Mouse (Mus musculus) CD8-positive naive resting alpha-beta T cell, adult 2 months (primary cell): ENCODE data around the gene Tbc1d14.
A peak's percentile ranks its signal among the peaks of the same experiment; 100 is the strongest.

Experiments
- DNase-seq, 2 experiments: peaks; one replicate each; pipeline ENCODE4 v3.0.0; 2022; ENCODE audit warnings: low read depth in 2 of 2, low spot score in 2 of 2

The Tbc1d14 gene

DNA sequence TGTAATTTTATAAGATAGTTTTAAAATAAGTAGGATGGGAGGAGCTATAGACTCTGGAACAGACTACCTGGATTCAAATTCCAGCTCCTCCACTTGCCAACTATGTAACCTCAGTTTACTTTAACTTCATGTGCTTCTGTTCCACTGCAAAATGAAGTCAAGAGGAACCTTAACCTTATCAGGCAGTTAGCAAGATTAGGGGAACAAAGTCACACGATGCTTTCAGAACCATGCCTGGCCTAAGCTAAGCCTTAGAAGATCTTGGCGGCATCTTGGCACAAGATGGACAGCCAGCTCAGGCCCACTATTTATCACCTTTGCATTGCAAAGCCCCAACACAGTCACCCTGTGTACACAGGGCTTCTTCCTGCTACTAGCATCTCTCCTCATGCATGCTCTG, 14.1 kb downstream of the Tbc1d14 start:
- no peak for DNase-seq

DNA sequence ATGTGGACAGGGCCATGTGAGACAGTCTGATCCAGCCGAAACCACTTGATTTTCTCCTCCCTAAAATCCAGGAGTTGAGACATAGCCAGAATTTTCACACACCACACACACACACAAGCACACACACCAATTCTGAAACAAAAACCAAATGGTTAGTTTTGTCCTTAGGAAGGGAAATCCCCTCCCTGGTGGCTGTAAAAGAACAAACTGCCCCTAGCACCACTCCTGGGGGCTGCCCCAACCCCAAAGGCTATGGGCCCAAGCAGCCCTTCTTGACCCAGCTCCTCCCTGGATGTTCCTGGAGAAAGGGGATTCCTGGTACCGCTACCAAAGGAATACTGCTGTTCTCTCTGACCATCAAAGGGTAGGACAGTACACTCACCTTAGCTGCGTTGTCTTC, 16.6 kb downstream of the Tbc1d14 start:
- no peak for DNase-seq

DNA sequence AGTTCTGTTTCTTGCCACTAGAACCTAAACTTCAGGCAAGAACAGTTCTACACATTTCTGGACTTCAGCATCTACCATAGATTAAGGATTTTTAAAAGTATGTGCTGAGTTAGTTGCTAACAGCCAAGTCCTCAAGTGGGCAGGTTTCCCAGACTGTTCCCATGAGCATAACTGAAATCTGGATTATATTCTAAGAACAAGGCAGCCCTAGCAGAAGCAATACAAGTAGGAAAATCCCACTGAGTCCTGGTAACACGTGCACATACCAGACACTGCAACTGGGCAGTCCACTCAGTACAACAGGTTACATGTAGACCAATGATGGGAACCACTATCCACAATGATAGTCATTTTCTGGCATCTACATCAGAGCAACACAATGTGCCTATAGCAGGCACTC, 17.3 kb downstream of the Tbc1d14 start:
- DNase-seq: no peak

DNA sequence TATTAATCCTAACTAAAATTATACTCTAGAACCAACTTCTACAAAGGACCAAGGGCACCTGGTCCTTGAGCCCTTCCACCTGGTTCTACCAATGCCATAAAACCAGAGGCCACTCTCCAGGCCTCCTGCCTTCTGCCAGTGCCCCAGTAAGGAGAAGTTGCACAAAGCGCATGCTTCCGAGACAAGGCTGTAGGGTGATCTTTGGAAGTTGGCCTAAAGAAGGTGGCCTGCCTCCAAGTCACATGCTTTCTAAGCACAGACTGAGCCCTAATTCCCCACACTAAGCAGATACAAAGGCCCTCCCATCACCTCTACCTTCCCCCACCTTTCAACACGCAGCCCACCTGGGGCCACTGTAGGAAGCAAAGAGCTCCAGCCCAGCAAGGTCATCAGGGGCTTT, 17.8 kb downstream of the Tbc1d14 start:
- DNase-seq: no peak

DNA sequence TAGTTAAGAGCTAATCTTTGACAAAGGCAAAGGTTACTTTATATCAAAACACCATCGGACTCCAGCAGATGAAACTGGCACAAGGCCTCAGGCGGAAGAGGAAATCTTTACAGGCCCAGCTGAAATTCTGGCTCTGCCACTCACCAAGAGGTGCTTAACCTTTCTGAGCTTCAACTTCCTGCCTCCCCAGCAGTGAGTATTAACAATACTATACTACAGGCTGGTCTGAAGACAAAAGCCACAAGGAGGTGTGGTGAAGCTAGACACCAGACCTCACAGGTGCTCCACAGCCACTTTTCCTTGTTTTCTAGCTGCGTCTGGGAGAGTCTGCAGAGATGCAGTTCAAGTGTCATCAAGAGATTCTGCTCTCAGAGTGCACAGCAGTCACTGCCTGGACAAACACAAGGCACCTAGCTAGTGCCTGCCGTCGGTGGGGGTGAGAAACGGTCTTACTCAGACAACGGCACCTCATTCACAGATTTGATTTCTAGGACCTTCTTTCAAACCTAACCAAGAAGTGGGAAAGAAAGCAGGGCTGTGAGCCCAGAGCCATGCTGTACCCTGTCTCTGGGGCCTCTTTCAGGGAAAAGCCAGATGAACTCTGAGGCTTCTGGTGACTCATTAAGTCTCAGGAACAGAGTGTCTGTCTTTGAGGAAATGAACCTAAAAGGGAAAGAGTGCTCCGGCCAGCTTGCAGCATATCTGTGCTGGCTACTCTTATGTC, 18.8 kb downstream of the Tbc1d14 start:
- DNase-seq: peak; percentile 27 to 35

DNA sequence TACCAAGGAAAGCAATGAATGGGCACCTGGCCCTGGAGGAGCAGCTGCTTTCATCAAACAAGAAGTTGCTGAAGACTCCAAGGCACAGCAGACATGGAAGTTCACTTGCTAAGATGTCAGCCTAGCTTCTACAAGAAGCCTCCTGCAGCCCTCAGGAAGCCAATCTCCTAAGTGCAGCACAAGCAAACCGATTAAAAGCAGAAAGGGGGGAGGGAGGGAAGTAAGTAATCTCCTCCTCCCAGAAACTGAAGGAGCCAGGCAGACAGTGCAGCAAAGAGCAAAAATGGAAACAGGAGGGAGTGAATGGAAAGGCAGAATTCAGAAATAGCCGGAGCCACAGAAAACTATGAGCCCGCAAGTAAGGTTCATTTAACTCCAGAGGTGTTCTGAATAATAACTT, 19.7 kb downstream of the Tbc1d14 start:
- DNase-seq: no peak

DNA sequence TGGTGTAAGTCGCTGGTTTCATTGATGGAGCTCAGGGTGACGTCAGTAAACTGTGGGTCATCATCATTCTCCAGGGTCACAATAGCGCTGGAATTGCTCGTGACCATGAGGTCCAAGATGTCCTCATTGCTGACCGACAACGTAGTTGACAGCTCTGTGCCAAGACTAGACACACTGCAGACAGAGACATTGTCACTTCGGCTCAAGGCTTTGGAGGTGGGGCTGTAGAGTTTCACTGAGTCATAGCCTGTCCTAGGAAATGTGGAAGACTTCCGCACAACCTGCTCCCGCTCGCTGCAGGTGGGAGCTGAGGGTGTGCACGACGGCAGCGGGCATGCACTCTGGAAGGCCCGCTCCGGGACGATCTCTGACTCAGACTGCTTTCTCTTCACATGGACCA, 21.7 kb downstream of the Tbc1d14 start:
- DNase-seq: no peak

DNA sequence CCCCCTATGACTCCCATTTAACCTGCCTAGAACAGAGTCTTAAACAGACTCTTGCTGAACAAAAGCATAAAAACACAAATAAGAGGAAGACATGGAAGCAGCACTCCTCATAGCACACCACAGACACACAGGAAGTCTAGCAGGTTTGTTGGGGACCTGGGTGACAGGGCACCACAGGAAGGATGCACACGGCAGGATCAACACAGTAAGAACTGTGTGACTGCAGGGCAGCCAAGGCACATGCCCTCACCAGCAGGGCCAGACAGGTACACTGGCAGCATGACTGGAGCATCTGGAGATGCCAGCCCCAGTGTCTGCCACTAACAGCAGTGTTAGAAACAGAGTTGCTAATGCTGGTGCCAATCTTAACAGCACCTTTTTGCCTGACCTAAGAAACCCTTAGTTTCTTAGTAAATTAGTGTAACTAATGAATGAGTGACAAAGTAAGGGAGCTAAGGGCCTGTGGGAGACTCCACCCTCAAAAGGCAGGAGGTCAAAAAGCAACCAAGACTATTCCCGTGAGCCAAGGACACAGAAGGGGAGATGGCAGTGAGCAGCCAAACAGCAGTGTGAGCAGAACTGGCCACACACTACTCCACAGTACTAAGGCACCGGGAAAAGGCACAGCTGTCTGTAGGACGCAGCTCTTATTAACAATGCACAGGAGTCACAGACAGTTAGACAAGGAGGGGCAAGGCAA, 22.4 kb downstream of the Tbc1d14 start:
- DNase-seq: no peak

DNA sequence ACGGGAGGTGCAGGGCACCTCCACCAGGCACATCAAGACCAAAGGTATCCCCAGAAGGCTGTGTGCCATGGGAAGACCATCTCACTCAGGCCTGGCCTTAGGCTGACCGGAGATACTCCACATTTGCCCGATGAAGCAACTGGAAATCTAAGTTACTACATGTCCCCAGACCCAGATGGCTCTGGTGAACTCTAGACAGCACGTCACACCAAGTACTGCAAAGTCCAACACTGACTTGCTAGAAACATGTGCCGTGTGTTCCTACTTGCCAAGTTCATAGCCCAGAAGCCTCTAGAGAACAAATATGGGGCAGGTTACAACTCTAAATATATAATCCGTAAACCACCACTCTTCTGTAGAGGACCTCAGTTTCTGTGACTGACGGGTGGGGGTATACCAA, 23.0 kb downstream of the Tbc1d14 start:
- no peak for DNase-seq

DNA sequence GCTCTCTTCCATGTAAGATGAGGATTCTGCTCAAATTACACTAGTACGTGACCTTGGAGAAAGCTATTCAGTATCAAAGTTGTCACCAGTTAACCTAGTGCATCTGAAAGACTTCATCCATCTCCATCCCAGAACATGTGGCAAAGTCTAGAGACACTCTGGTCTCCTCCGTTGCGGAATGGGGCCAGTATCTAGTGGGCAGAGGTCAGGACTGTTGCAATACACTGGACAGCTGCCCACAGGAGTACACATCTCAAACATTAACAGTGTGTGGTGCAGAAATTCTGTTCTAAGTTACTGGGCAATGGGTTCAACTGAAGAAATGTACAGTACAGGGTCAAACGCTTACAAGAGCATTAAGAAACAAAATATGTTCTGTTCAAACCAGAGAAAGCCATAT, 25.0 kb downstream of the Tbc1d14 start:
- DNase-seq: no peak

DNA sequence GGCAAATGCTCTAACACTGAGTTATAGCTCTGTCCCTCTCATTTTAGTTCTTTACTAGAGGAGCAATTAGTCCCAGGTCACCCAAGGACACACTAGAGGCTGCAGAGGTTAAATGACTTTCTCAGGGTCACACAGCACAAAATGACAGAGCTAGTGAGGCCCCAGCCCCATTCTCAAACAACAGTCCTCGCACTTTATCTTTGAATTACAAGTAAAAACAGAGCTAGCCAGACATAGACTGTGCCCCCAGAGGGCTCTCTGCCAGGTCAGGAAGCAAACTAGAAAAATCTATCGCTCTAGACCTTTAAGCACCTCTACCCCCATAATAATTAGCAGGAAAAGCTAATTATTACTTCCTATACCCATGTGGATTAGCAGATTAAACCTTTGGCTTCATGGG, 25.4 kb downstream of the Tbc1d14 start:
- no peak for DNase-seq

DNA sequence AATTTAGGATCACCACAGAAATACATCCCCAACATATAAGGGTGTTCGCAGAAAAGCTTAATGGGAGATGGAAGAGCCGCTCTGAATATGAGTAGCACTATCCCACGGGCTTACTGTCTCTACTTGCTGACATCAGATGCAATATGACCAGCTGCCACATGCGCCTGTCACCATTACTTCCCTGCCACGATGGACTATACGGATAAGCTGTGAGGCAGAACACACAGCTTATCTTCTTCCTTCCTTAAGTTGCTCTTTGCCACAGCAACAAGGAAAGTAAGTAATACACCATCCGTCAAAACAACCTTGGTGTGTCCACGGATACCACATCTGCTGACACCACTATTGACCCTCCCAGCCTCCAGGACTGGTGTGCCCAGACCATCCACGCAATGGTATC, 28.5 kb downstream of the Tbc1d14 start:
- DNase-seq: no peak

DNA sequence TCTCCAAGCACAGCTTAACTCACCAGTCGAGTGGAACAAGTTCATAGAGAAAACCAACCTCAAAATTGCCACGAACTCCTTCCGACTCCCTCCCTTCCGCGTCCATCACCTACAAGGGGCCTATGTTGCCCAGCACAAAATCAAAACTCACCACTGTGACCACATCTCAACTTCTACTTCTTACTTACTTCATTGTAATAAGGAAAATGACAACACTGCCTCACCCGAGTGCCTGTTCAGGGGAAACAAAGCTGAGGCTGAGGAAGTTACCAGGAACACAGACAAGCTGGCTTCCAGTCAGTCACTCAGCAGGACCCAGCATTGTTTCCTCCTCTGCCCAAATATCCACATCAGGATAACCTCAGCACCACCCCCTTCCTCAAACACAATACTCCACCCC, 29.3 kb downstream of the Tbc1d14 start:
- DNase-seq: no peak

DNA sequence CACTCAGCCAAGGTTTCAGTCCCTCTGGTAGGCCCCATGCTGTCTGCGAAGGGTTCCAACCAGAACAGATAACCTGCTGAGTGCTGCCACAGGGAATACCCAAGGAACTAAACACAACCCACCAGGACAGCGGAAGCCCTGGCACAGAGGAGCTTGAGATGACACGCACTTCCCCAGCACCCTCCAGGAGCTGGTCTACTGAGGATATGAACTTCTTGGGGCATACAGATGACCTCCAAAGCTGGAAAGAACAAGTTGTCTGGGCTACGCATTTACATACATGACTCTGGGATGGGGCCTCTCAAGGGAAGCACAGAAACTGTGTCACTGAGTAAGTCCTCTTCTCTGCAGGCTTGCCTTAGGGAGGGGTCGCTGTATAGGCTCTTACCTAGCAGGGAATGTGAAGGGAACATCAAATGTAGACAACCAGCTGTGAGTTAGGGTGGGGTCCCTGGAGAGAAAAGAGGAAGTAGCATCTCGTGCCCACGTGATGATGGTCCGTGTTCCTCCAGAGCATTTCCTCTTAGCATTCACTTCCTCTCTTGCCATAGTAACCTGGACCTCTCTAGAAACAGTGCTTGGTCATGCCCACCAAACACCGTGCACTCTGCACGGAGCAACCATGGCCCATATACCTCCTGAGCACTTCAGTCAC, 30.2 kb downstream of the Tbc1d14 start:
- no peak for DNase-seq

DNA sequence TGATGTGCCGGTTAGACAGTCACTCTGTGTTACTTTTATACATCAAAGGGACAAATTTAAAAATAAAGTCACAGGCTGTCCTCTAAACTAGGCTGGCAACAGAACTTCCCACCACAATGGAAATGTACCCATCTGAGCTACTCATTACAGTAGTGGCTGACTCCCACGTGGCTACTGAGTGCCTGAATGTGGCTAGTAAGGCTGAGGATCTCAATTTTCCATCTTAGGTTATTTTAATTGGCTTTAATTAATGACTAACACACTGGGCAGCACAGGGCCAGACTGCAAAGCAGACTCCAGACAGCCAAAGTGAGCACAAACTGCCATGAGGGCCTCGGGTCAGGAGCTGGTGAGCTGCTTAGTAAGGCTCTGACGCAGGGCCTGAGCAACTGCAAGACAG, 31.6 kb downstream of the Tbc1d14 start:
- DNase-seq: no peak

DNA sequence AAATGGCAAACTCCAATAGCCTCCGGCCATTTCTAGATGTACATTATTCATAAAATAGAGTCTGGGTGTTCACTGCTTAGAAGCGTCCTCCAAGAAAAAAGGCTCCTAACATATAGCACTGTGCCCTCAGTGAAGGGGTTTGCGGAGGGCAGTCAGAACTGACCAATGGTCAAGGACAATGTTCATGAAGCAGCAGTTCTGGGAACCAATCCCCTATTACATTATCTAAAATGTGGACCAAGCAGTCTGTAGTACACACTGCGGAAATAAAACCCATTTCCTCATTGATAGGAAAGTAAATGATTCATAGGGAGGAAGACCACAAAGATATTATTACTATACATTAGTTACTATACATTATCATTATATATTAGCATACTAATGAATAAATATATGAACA, 32.6 kb downstream of the Tbc1d14 start:
- no peak for DNase-seq

DNA sequence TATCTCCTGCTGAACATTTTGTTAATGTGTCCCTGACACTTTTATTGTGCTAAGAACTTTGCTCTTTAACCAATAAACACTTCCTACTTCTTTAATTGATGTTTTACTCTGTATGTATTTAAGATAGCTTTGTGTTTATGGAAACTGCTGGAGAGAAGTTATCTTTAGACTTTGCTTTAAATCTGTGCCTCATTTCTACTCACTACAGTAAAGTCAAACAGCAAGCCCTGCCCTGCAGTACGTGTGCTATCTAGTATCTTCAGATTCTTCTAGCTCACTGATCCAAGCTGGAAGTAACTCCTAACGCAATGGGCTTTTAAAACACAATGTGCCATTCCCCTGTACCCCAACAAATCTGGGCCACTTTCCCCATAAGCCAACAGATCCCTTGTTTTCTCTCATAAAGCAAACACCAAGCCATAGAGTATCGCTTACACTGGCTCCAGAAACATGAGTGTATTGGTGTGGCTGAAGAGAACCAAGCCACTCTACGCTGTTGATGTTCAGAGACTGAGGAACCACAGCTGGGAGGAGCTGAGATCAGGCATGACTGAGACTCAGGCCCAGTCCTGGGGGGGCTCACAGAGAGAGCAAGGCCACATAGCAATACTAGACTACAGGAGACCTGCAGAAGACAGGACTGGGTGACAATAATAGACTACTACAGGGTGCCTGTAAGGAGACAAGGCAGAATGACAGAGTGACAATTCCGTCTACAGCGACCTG, 33.4 kb downstream of the Tbc1d14 start:
- no peak for DNase-seq

DNA sequence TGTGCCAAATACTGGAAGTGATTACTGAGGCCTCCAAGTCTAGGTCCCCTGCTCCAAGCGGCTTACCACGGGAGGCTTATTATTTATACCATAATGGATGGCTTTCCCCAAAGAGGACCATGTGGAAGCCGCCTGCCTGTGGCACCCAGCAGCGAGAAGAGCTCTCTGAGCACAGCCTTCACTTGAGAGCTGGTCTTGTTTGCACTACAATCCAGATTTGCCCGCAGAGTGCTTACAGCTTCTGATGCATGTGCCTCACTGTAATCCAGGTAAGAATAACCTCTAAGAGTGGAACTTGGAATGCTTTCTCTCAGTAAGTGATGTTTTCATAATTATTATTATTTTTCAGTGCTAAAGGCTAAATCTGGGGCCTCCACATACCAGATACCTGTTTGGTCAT, 34.0 kb downstream of the Tbc1d14 start:
- no peak for DNase-seq

DNA sequence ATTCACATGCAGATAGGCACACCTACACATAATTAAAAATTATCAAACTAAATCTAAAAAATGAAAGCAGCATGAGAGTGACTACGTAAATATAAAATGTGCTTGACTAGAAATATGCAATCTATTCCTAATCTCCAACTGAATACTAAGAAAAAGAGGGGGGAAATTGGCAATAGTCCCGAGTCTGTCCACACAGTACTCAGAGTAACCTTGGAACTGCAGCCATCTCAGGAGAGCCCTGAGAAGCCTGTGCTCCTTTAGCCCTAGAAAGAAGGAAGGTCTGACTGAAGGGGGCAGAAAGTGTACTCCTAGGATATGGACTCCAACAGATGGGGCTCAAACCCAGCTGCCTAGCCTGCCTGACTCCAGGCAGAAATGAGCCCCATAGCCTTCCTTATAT, 34.5 kb downstream of the Tbc1d14 start:
- DNase-seq: no peak

DNA sequence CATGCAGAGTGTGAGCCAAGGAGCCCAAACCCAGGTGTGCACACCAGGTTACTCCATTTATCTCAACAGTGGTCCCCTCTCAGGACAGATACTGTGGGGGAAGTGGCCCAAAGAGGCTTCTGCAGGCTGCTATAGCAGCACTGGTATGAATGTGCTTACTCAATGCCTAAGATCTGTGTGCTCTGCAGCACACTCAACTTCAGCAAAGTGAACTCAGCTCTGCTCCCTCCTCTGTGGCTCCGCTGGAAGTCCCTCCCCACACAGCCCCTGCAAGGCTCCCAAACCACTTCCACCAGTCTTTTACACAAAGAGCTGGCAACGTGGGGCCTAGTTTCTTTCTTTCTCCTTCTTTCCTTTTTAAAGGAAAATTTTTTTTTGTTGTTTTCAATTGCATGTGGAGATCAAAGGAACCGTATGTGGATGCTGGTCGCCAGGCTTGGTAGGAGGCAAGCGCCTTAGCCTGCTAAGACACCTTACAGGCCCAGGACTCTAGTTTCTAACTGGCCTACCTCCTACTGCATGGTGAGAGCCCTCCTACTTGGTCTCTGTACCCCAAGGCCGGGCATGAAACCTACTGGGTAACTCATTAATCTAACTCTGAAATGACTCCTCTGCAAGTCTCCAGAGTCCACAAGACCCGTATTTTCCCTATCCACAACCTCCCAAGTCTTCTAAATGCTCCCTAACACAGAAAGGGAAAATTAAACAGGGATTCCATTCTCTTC, 35.3 kb downstream of the Tbc1d14 start:
- DNase-seq: no peak

DNA sequence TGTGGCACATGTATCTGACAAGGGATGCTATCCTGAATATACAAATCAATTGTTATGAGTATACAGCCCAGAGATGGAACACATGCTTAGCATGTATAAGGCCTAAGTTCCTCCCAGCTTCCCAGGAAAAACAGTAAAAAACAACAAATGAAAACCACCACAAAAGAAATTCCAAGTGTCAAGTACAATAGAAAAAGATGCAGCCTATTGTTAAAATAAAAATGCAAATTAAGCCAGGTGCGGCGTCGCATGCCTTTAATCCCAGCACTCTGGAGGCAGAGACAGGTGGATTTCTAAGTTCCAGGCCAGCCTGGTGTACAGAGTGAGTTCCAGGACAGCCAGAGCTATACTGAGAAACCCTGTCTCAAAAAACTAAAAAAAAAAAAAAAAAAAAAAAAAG, 36.2 kb downstream of the Tbc1d14 start:
- no peak for DNase-seq
